Mouse (Mus musculus): ENCODE measurements around the gene Cers3. TPM values are rescaled to one million over a fixed set of nuclear protein-coding genes. Genes with fewer than 3 reads are reported as not detected.

Cers3 gene
- total RNA-seq, 2 experiments from 2014 or later = 0.32 to 0.61 TPM

DNA sequence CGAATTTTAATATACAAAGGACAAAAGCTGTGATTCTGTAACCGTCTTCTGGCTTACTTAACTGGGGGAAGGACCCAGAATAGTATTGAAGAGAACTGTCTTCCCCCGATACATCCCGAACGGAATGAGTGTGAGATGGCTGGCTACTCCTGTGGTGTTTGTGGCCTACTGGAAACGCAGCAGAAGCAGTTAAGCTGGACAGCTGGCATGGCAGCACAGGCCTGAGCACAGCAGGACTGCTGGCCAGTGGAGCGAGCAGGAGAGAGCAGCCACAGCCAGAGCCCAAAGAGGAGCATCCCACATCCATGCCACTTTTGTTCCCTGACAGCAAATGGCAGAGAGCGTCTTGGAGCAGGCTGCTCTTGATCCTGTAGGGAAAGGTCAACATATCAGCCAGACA lies 1.9 kb upstream of the Cers3 start:
- Histone ChIP-seq H3K27ac (no peak overlapping the region), H3K4me3 (no peak overlapping the region)
- no peak for TF ChIP-seq CTCF (conservative IDR thresholded peaks at IDR 0.05)
- no peak for DNase-seq (ENCODE audit: low spot score in 2 of 2)

DNA sequence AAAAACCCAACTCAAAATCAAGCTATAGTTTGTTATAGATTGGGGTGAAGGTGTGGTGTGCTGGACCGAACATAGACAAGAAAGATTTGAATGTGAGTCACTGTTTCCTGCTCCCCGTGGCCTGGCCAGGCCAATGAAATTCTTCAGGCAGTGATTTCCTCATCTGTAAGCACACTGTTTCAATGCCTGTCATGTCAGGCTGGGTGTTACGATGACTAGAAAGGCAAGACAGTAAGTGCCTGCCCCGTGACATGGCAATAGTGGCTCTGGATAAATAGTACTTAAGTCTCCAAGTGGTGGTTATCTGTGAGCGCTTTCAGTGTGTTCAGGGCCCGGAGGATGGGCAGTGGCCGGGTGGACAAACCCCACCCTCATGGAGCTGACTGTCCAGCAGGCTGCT lies 3.7 kb downstream of the Cers3 start:
- TF ChIP-seq CTCF (conservative IDR thresholded peaks at IDR 0.05) = no peak
- H3K27ac ChIP-seq = no peak overlapping the region
- no peak for DNase-seq (ENCODE audit: low spot score in 2 of 2)
- no peak overlapping the region for H3K4me3 ChIP-seq

GRCm38 (mm10) chr7:66749998-66750397 lies 6.7 kb downstream of the Cers3 start:
- Histone ChIP-seq H3K4me3 (no peak overlapping the region), H3K27ac (no peak overlapping the region)
- no peak for DNase-seq (ENCODE audit: low spot score in 2 of 2)
- no peak for TF ChIP-seq CTCF (conservative IDR thresholded peaks at IDR 0.05)

DNA sequence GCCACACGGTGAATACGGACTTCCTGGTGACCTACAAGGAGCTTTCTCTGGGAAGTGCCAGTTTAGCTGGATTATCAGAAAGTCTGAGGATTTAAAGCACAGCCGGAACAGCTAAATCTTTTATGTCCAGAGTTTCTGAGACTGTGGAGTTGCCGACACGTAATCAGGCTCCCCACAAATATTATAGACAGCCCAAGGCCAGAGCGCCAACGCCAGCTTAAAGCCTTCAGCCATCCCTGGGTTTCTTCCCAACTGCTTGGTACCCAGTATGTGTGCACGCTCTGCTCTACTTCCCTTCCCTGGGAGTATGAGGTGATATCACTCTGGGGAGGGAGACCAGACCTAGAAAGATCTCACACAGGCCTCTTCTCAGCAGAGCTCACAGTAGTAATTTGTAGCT lies 10.5 kb downstream of the Cers3 start:
- TF ChIP-seq CTCF (conservative IDR thresholded peaks at IDR 0.05) = no peak
- DNase-seq (ENCODE audit: low spot score in 2 of 2) = no peak
- no peak overlapping the region for H3K27ac ChIP-seq
- H3K4me3 ChIP-seq = no peak overlapping the region

DNA sequence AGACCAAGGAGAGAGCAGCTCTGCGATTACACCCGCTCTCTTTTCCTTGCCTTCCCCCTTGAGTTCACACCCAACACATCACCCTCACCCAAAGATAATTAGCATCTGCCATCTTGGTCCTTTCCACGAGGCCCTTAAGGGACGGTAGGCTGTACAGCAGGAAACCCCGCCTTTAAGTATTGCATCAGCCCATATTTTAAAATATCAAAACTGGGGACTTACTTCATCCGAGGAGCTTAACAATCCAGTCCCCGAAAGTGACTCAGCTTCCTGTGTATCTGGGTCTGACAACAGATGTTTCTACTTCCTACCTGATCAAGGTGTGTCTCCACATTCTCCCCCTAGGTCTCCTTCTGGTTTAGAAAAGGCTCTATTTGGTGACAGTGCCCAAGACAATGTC lies 12.3 kb downstream of the Cers3 start:
- Histone ChIP-seq H3K4me3 (no peak overlapping the region), H3K27ac (no peak overlapping the region)
- no peak for DNase-seq (ENCODE audit: low spot score in 2 of 2)
- TF ChIP-seq CTCF (conservative IDR thresholded peaks at IDR 0.05) = no peak

- no peak for TF ChIP-seq CTCF (conservative IDR thresholded peaks at IDR 0.05)
- DNase-seq (ENCODE audit: low spot score in 2 of 2) = no peak
- H3K4me3 ChIP-seq = no peak overlapping the region
- H3K27ac ChIP-seq = no peak overlapping the region
Measured at GRCm38 (mm10) chr7:66769902-66770301, 26.6 kb downstream of the Cers3 start.

DNA sequence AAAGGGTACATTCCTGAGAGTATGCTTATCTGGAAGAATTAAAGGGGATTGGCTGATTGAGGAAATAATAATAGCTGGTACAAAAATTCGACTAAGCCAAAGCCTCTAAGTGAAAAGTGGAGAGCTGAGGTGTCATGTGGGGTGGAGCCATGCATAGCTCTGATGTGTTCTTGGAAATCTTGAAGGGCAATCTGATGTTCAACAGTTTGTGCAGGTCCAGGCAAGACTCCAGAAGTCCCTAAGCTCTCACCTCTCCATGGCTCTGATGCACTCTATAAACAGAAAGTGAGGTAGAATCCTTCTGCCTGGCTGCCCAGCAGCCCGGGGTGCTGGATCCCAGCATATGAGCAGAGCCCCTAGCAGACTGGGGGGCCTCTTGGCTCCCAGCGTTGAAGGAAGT lies 27.4 kb downstream of the Cers3 start:
- no peak overlapping the region for H3K4me3 ChIP-seq
- no peak for DNase-seq (ENCODE audit: low spot score in 2 of 2)
- TF ChIP-seq CTCF (conservative IDR thresholded peaks at IDR 0.05) = no peak
- H3K27ac ChIP-seq = no peak overlapping the region

- DNase-seq (ENCODE audit: low spot score in 2 of 2) = no peak
- Histone ChIP-seq H3K4me3 (no peak overlapping the region), H3K27ac (no peak overlapping the region)
- TF ChIP-seq CTCF (conservative IDR thresholded peaks at IDR 0.05) = no peak
Measured at GRCm38 (mm10) chr7:66771252-66771651, 27.9 kb downstream of the Cers3 start.

GRCm38 (mm10) chr7:66779411-66779810 lies 36.1 kb downstream of the Cers3 start:
- Histone ChIP-seq H3K27ac (0 out of 2 replicates have a peak overlapping the region, but pooled peaks have one; percentile 39), H3K4me3 (no peak overlapping the region)
- TF ChIP-seq CTCF (conservative IDR thresholded peaks at IDR 0.05) = no peak
- peak in 1 of 2 experiments; percentile 26 for DNase-seq (ENCODE audit: low spot score in 2 of 2)

DNA sequence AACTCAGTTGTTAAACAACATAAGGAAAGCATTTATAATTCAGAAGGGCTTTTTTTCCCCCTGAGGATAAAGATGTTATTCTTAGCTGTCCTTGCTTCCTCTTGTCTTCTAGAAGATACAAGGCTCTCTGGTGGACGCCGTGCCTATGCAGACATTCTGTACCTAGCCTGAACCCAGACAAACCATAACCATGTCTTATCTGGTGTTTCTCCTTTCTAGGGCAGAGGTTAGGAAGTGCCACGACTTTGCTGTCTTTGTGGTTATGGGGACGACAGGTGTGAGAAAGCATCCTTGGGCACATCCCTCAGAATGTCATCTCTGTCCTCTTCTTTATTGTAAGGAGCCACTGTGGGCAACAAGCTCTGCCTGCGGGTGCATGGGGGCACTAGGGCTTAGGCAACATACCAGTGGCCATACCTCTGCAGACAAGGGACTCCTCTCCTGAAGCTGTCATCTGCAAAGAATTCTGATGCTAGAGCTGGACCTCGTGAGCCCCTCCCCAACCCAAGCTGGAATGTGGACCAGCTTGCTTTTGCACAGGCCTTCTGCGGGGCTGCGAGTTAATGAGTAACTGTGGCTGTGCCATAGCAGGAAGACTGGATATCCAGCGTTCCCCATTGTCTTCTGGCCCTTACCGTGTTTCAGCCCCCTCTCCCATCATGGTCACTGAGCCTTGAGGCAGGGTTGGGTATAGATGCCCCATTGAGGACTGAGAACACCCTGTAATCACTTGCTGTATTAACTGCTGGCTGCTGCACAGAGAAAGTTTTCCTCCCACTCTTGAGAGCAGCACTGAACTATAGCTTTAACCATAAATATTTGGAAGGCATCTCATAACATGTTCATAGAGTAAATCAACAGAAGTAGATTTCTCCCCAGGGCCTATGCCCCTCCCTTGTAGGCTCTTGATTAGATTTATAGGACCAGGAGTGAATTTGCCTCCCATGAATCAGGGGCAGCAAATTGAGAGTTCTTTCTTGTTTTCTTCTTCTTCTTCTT lies 36.9 kb downstream of the Cers3 start:
- H3K4me3 ChIP-seq = no peak overlapping the region
- TF ChIP-seq CTCF (conservative IDR thresholded peaks at IDR 0.05) = no peak
- H3K27ac ChIP-seq = 0 out of 2 replicates have a peak overlapping the region, but pooled peaks have one; percentile 39
- no peak for DNase-seq (ENCODE audit: low spot score in 2 of 2)

GRCm38 (mm10) chr7:66786476-66786875 lies 43.2 kb downstream of the Cers3 start:
- Histone ChIP-seq H3K27ac (no peak overlapping the region), H3K4me3 (no peak overlapping the region)
- no peak for DNase-seq (ENCODE audit: low spot score in 2 of 2)
- TF ChIP-seq CTCF (conservative IDR thresholded peaks at IDR 0.05) = no peak

DNA sequence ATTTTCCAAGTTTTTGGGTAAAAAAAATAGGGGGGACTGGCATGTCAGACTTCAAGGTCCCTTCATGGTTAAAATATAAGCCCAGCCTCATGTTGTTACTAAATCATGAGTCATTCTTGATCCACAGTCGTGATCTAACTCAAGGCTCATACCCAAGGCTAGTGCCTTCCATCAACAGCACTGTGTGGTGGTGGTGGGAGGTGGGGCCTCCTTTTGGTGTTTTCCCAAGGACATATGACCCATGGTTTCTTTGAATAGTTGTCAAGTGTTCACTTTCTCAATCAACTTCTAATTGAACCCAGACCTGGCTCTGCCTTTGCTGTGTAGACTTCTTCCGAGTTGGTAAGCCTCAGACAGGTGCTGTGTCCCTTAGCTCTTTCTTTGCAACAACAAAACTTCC lies 44.5 kb downstream of the Cers3 start:
- DNase-seq (ENCODE audit: low spot score in 2 of 2) = no peak
- no peak for TF ChIP-seq CTCF (conservative IDR thresholded peaks at IDR 0.05)
- Histone ChIP-seq H3K4me3 (no peak overlapping the region), H3K27ac (no peak overlapping the region)

- no peak overlapping the region for H3K4me3 ChIP-seq
- TF ChIP-seq CTCF (conservative IDR thresholded peaks at IDR 0.05) = no peak
- no peak overlapping the region for H3K27ac ChIP-seq
- DNase-seq (ENCODE audit: low spot score in 2 of 2) = no peak
Measured at GRCm38 (mm10) chr7:66789860-66790748, 46.8 kb downstream of the Cers3 start.
